Mouse (Mus musculus): ENCODE data around the gene Slc6a20a.

- TF ChIP-seq CTCF (IDR thresholded peaks at IDR 0.05) (no peak), EP300 (IDR thresholded peaks at IDR 0.05) (no peak)
Measured at GRCm38 (mm10) chr9:123625821-123626220, 52.9 kb downstream of the Slc6a20a start.
